Mouse (Mus musculus): ENCODE results near the gene Nfkbib. TPM values are rescaled to one million over a fixed set of nuclear protein-coding genes. Genes with fewer than 3 reads are reported as not detected.

The Nfkbib gene
- polyA plus RNA-seq, 1 experiment from 2014 or later, result 45.6 TPM

DNA sequence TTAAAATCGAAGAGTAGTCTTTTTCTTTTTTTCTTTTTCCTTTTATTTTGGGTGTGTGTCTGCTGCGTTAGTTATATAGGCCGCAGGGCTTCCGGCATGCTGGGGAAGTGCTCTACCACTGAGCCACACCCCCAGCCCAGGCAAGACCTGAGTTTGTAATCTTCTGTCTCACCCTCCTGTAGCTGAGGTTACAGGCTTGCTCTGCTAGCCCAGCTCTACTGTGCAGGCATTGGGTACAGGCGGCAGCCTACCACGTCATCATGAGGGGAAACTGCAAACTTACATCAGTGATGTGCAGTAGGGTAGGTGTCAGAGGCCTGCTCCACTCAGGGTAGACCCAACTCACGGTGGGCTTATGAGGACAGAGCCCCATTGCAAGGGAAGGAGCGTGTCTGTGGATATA lies 13.9 kb upstream of the Nfkbib start:
- WGBS, result 92% methylated on average over 8 of the region's 8 CpGs
- no peak for ATAC-seq (replicated peaks; ENCODE audit: low FRiP score)

DNA sequence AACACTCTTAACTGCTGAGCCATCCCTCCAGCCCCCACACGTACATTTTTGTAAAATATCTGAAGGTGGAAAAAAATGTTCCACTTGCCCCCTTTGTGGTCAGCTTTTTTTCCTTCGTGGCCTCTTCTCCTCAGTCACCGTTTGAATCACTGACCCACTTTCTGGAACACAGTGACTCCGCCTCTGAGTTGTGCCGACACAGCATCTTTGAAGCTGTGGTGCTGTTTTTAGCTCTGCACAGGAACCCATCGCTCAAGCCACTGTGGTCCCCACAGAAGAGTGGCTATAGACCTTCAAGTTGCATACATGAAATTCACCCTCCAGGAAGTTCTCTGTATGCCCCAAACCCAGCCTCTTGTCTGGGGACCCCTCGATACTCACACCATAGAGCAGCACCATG lies 13.5 kb upstream of the Nfkbib start:
- no peaks in the 10 kb centered on the region for H3K9me3 ChIP-seq (ENCODE audit: control insufficient read depth, low read length)
- H3K27ac ChIP-seq (ENCODE audit: low read depth, low read length), result no peak overlapping the region
- H3K27me3 ChIP-seq (ENCODE audit: control insufficient read depth, insufficient read depth, low read length), result no peaks in the 10 kb centered on the region
- H3K4me1 ChIP-seq (replicated peaks; ENCODE audit: control insufficient read depth, insufficient read depth, low read length), result no peaks in the 10 kb centered on the region
- H3K36me3 ChIP-seq (ENCODE audit: control insufficient read depth, insufficient read depth, low read length), result no peaks in the 10 kb centered on the region; the same call in 1 of the 2 replicates
- no peak for DNase-seq (ENCODE audit: low spot score)
- ATAC-seq (replicated peaks; ENCODE audit: low FRiP score), result no peak
- 86% methylated on average over 7 of the region's 7 CpGs for WGBS
- no peak overlapping the region for H3K4me3 ChIP-seq (ENCODE audit: low read depth, low read length)
- H3K4me2 ChIP-seq (ENCODE audit: low read depth, low read length, severe bottlenecking), result no peak overlapping the region
- H3K9ac ChIP-seq (ENCODE audit: low read length), result no peak overlapping the region

More for the DNA sequence above, 13.9 kb upstream of the Nfkbib start:
- no peaks in the 10 kb centered on the region for H3K4me1 ChIP-seq (replicated peaks; ENCODE audit: control insufficient read depth, insufficient read depth, low read length)
- no peak for DNase-seq (ENCODE audit: low spot score)
- no peaks in the 10 kb centered on the region for H3K27me3 ChIP-seq (ENCODE audit: control insufficient read depth, insufficient read depth, low read length)
- no peak overlapping the region for H3K4me2 ChIP-seq (ENCODE audit: low read depth, low read length, severe bottlenecking)
- H3K4me3 ChIP-seq (ENCODE audit: low read depth, low read length), result no peak overlapping the region
- H3K9ac ChIP-seq (ENCODE audit: low read length), result no peak overlapping the region
- H3K36me3 ChIP-seq (ENCODE audit: control insufficient read depth, insufficient read depth, low read length), result no peaks in the 10 kb centered on the region; the same call in 1 of the 2 replicates
- no peak overlapping the region for H3K27ac ChIP-seq (ENCODE audit: low read depth, low read length)
- H3K9me3 ChIP-seq (ENCODE audit: control insufficient read depth, low read length), result no peaks in the 10 kb centered on the region

DNA sequence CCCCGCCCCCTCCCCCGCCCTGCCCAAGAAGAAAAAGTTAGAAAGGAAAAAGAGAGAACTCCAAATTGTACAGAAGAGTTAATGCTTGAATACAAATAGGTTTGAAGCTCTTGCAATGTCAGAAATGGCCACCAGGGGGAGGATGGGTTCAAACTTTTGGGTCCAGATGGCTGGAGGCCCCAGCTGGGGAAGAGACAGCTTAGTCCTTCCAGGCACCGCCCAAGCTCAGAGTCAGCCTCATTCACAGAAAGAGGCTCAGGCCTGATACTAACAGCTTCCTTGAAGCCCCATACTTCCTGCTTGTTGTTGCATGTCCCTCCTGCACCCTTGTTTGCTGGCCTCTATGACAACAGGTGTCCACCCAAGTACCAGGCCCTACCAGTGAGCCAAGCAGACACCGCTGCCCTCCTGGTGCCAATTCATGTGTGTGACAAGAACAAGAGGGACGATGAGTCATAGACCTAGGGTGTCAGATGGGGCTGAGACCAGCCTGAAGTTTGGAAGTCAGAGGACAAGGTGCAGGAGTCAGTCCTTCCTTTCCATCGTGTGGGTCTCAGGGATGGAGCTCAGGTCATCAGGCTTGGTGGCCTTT lies 12.9 kb upstream of the Nfkbib start:
- 48% methylated on average over 6 of the region's 6 CpGs for WGBS
- H3K9ac ChIP-seq (ENCODE audit: low read length), result no peak overlapping the region

DNA sequence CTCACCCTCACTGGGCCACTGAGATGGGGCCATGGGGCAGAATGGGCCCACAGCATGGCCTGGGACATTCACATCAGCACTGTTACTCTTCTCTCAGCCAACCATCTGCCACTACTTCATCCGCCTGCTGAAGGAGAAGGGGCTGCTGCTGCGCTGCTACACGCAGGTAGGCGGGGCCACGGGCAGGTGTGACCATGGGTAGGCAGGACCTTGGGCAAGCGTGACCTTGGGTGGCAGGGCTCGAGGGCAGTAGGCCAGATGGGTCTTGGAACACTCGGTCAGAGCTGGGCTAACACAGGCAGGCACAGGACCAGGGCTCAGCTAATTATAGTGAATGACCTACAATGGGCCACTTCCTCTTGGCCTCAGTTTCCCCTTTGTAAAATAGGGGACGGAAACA lies 11.5 kb upstream of the Nfkbib start:
- Histone ChIP-seq H3K4me1 (replicated peaks; ENCODE audit: control insufficient read depth, insufficient read depth, low read length) (no peaks in the 10 kb centered on the region), H3K36me3 (ENCODE audit: control insufficient read depth, insufficient read depth, low read length) (no peaks in the 10 kb centered on the region), H3K9ac (ENCODE audit: low read length) (no peak overlapping the region), H3K27me3 (ENCODE audit: control insufficient read depth, insufficient read depth, low read length) (no peaks in the 10 kb centered on the region), H3K4me3 (ENCODE audit: low read depth, low read length) (no peak overlapping the region), H3K4me2 (ENCODE audit: low read depth, low read length, severe bottlenecking) (no peak overlapping the region), H3K27ac (ENCODE audit: low read depth, low read length) (no peak overlapping the region), H3K9me3 (ENCODE audit: control insufficient read depth, low read length) (no peaks in the 10 kb centered on the region)
- WGBS, result 82% methylated on average over 9 of the region's 9 CpGs
- DNase-seq (ENCODE audit: low spot score) (no peak), ATAC-seq (replicated peaks; ENCODE audit: low FRiP score) (no peak)

More for the DNA sequence above, 12.9 kb upstream of the Nfkbib start:
- H3K27ac ChIP-seq (ENCODE audit: low read depth, low read length), result no peak overlapping the region
- no peaks in the 10 kb centered on the region for H3K4me1 ChIP-seq (replicated peaks; ENCODE audit: control insufficient read depth, insufficient read depth, low read length)
- peak; percentile 56; the same call in 1 of the 2 replicates for ATAC-seq (replicated peaks; ENCODE audit: low FRiP score)
- H3K36me3 ChIP-seq (ENCODE audit: control insufficient read depth, insufficient read depth, low read length), result no peaks in the 10 kb centered on the region
- H3K4me2 ChIP-seq (ENCODE audit: low read depth, low read length, severe bottlenecking), result no peak overlapping the region
- no peaks in the 10 kb centered on the region for H3K9me3 ChIP-seq (ENCODE audit: control insufficient read depth, low read length)
- peak; percentile 93 for DNase-seq (ENCODE audit: low spot score)
- H3K4me3 ChIP-seq (ENCODE audit: low read depth, low read length), result no peak overlapping the region
- no peaks in the 10 kb centered on the region for H3K27me3 ChIP-seq (ENCODE audit: control insufficient read depth, insufficient read depth, low read length)

DNA sequence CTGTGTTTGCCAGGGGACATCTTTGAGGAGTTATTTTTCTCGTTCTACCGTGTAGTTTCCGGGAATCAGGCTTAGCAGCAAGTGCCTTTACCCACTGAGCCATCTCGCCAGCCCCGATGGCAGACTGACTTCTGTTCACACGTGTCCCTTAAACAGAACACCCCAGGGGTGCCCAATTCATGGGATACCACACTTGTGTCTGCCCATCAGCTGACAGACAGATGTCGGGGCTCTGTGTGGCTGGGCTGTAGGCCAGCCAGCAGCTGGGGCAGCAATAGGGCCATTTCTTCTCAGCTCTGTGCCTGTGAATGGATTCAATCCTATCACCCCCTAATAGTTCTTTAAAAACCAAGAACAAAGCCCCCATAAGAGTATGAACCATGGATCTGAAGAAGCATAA lies 7.8 kb upstream of the Nfkbib start:
- WGBS, result 89% methylated on average over 7 of the region's 7 CpGs
- ATAC-seq (replicated peaks; ENCODE audit: low FRiP score) (no peak), DNase-seq (ENCODE audit: low spot score) (no peak)
- Histone ChIP-seq H3K4me1 (replicated peaks; ENCODE audit: control insufficient read depth, insufficient read depth, low read length) (no peaks in the 10 kb centered on the region), H3K36me3 (ENCODE audit: control insufficient read depth, insufficient read depth, low read length) (no peaks in the 10 kb centered on the region), H3K9me3 (ENCODE audit: control insufficient read depth, low read length) (no peaks in the 10 kb centered on the region), H3K4me2 (ENCODE audit: low read depth, low read length, severe bottlenecking) (no peak overlapping the region), H3K27me3 (ENCODE audit: control insufficient read depth, insufficient read depth, low read length) (no peaks in the 10 kb centered on the region), H3K9ac (ENCODE audit: low read length) (no peak overlapping the region), H3K27ac (ENCODE audit: low read depth, low read length) (no peak overlapping the region), H3K4me3 (ENCODE audit: low read depth, low read length) (no peak overlapping the region)

DNA sequence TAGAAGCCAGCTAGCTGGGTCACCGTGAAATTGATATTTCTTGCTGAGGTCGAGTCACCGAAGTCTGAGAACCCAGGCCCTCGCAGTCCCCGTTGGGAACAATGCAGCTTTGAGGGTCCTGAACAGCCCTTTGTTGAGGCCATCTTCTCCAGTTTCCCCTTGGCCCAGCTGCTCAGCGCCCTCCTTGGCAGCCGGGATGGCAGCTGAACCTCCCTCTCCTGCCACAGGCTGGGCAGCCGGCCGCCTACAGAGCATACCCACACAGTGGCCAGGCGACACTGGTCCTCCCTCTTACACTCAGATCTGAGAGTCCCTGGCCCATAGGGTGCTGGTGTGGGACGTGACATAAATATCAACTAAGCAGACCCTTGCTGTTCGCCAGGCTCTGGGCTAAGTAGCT lies 6.9 kb upstream of the Nfkbib start:
- no peak overlapping the region for H3K9ac ChIP-seq (ENCODE audit: low read length)
- no peaks in the 10 kb centered on the region for H3K9me3 ChIP-seq (ENCODE audit: control insufficient read depth, low read length)
- H3K27me3 ChIP-seq (ENCODE audit: control insufficient read depth, insufficient read depth, low read length), result no peaks in the 10 kb centered on the region
- ATAC-seq (replicated peaks; ENCODE audit: low FRiP score), result no peak
- no peak overlapping the region for H3K4me2 ChIP-seq (ENCODE audit: low read depth, low read length, severe bottlenecking)
- no peak for DNase-seq (ENCODE audit: low spot score)
- WGBS, result 77% methylated on average over 12 of the region's 12 CpGs
- H3K36me3 ChIP-seq (ENCODE audit: control insufficient read depth, insufficient read depth, low read length), result no peaks in the 10 kb centered on the region
- no peaks in the 10 kb centered on the region for H3K4me1 ChIP-seq (replicated peaks; ENCODE audit: control insufficient read depth, insufficient read depth, low read length)
- H3K27ac ChIP-seq (ENCODE audit: low read depth, low read length), result no peak overlapping the region
- no peak overlapping the region for H3K4me3 ChIP-seq (ENCODE audit: low read depth, low read length)

DNA sequence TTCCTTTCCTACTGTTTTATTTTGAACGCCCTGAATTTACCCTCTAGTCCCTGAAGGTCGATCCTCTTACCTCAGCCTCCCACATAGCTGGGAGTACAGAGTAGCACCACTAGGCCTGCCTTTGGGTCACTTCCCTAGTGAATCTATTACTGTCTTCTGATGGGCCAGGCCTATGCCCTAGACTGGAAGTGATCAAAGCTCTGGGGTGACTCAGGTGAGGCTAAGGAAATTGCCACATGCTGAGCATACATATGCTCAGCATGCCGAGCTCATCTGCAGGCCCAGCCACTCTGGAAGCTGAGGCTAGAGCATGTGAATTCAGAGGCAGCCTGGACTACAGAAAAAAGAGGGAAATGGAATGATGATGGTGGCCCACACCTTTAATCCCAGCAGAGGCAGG lies 5.9 kb upstream of the Nfkbib start:
- H3K36me3 ChIP-seq (ENCODE audit: control insufficient read depth, insufficient read depth, low read length), result no peaks in the 10 kb centered on the region
- no peaks in the 10 kb centered on the region for H3K27me3 ChIP-seq (ENCODE audit: control insufficient read depth, insufficient read depth, low read length)
- H3K9ac ChIP-seq (ENCODE audit: low read length), result no peak overlapping the region
- DNase-seq (ENCODE audit: low spot score), result no peak
- H3K4me2 ChIP-seq (ENCODE audit: low read depth, low read length, severe bottlenecking), result no peak overlapping the region
- no peak overlapping the region for H3K4me3 ChIP-seq (ENCODE audit: low read depth, low read length)
- WGBS, result 71% methylated on average over 3 of the region's 3 CpGs
- no peak overlapping the region for H3K27ac ChIP-seq (ENCODE audit: low read depth, low read length)
- ATAC-seq (replicated peaks; ENCODE audit: low FRiP score), result no peak
- no peaks in the 10 kb centered on the region for H3K4me1 ChIP-seq (replicated peaks; ENCODE audit: control insufficient read depth, insufficient read depth, low read length)
- H3K9me3 ChIP-seq (ENCODE audit: control insufficient read depth, low read length), result no peaks in the 10 kb centered on the region

DNA sequence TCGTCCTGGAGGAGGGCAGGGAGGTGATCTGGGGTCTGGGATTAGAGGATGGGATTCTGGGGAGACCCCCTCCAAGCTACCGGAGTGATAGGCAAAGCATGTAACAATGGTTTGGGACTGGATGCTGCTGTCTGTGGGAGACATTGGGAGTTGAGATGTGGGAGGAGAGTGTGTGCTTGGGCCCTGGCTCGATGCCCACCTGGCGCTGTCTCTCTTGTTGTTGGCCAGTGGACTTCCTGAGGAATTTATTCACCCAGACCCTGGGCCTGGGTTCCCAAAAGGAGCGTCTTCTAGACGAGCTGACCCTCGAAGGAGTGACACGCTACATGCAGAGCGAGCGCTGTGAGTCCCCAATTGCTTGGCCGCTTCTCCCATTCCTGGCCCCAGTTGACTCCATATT lies 4.6 kb upstream of the Nfkbib start:
- 92% methylated on average over 11 of the region's 11 CpGs for WGBS
- Histone ChIP-seq H3K36me3 (ENCODE audit: control insufficient read depth, insufficient read depth, low read length) (no peaks in the 10 kb centered on the region), H3K9me3 (ENCODE audit: control insufficient read depth, low read length) (no peaks in the 10 kb centered on the region), H3K27ac (ENCODE audit: low read depth, low read length) (no peak overlapping the region), H3K4me2 (ENCODE audit: low read depth, low read length, severe bottlenecking) (no peak overlapping the region), H3K4me1 (replicated peaks; ENCODE audit: control insufficient read depth, insufficient read depth, low read length) (peaks cover 4% of the 10 kb centered on the region), H3K27me3 (ENCODE audit: control insufficient read depth, insufficient read depth, low read length) (no peaks in the 10 kb centered on the region), H3K4me3 (ENCODE audit: low read depth, low read length) (no peak overlapping the region), H3K9ac (ENCODE audit: low read length) (no peak overlapping the region)
- ATAC-seq (replicated peaks; ENCODE audit: low FRiP score) (no peak), DNase-seq (ENCODE audit: low spot score) (no peak)

DNA sequence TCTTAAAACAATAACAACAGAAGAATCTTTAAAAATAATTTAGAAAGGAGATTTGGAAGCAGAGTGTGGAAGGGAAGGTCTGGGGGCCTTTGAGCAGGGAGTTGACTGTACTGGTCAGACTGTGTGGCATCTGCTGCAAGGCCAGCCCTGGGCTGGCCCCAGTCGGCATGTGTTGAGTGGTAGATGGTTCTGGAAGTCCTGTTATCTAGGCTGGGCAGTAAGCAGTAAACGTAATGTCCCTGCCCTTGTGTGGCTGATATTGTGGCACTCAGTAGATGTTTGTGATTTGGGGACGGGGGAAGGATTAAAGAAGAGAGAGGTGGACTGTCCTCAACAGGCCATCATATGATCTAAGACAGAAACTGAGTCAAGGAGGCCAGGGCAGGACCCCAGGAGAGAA lies 3.0 kb upstream of the Nfkbib start:
- DNase-seq (ENCODE audit: low spot score) (no peak), ATAC-seq (replicated peaks; ENCODE audit: low FRiP score) (no peak)
- H3K9me3 ChIP-seq (ENCODE audit: control insufficient read depth, low read length), result no peaks in the 10 kb centered on the region
- no peaks in the 10 kb centered on the region for H3K36me3 ChIP-seq (ENCODE audit: control insufficient read depth, insufficient read depth, low read length)
- H3K27ac ChIP-seq (ENCODE audit: low read depth, low read length), result no peak overlapping the region
- no peaks in the 10 kb centered on the region for H3K27me3 ChIP-seq (ENCODE audit: control insufficient read depth, insufficient read depth, low read length)
- H3K4me1 ChIP-seq (replicated peaks; ENCODE audit: control insufficient read depth, insufficient read depth, low read length), result peaks cover 4% of the 10 kb centered on the region
- no peak overlapping the region for H3K4me2 ChIP-seq (ENCODE audit: low read depth, low read length, severe bottlenecking)
- no peak overlapping the region for H3K9ac ChIP-seq (ENCODE audit: low read length)
- WGBS, result 89% methylated on average over 3 of the region's 3 CpGs
- no peak overlapping the region for H3K4me3 ChIP-seq (ENCODE audit: low read depth, low read length)
